9 mouse cellular contexts compared by ENCODE assay signal in the genomic region with DNA sequence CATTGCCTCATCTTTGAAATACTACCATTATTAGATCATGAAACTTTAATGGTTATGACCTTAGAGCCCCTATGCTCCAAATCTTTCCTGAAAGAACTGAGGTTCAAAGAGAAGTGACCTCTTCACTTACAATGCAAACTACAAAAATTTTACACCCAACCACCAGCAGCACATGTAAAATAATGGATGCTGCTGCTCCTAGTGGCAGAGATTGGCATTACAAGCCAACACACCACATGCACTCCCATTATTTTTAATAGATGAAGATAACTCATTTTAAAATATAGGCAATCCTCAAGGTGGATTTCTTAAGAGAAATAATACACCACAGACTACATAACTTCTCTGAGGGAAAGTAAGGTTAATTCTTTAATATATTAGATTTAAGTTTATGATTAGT. TPM values are rescaled to one million over a fixed set of nuclear protein-coding genes. Genes with fewer than 3 reads are reported as not detected.
DNase-seq lines count a peak whose midpoint lies in the region; ATAC-seq lines count a peak whose summit lies in the region.
"Had no signal": no experiment of that assay in that cellular context is flagged by ENCODE, and none has a peak within 500 bp of the region (broad histone marks: within the 10 kb centered on the region; RNA-seq: fewer than 3 reads in every experiment).

No protein-coding gene starts in this region.

- no peak for ATAC-seq in heart, embryonic 12.5 days (ENCODE audit: insufficient number of reproducible peaks, low FRiP score)
- no peak for ATAC-seq in activated CD4-positive, CD25-positive, alpha-beta regulatory T cell, adult 4 months

- peak; percentile 38 for DNase-seq in heart, adult 8-10 months (ENCODE audit: low spot score)
- peak; percentile 45 for DNase-seq in urinary bladder, postnatal 14 days (ENCODE audit: low spot score)
- DNase-seq in urinary bladder, adult 2 months (ENCODE audit: low spot score), result no peak
- peak; percentile 37 for DNase-seq in cerebellum, adult 9-11 months
- DNase-seq in kidney, postnatal 10 days, result peak; percentile 73
- DNase-seq in lung, postnatal 25 days (ENCODE audit: low spot score), result peak; percentile 43

- 0 out of 2 replicates have a peak, but pooled peaks cover under 1% of the 10 kb centered on the region for H3K27me3 ChIP-seq in heart, embryonic 12.5 days (replicated peaks)
- H3K27me3 ChIP-seq: hindbrain, embryonic 15.5 days had no signal

- H3K36me3 ChIP-seq in heart, embryonic 12.5 days, result no peaks in the 10 kb centered on the region
- H3K36me3 ChIP-seq: hindbrain, embryonic 15.5 days had no signal

- H3K9me3 ChIP-seq in heart, embryonic 12.5 days (replicated peaks), result no peaks in the 10 kb centered on the region
- H3K9me3 ChIP-seq: hindbrain, embryonic 15.5 days had no signal

- H3K4me2 ChIP-seq in heart, embryonic 12.5 days, result no peak overlapping the region
- H3K4me2 ChIP-seq: hindbrain, embryonic 15.5 days had no signal

- H3K9ac ChIP-seq in heart, embryonic 12.5 days, result no peak overlapping the region
- H3K9ac ChIP-seq: hindbrain, embryonic 15.5 days had no signal

- H3K4me1 ChIP-seq in heart, embryonic 12.5 days (replicated peaks), result no peaks in the 10 kb centered on the region
- H3K4me1 ChIP-seq: hindbrain, embryonic 15.5 days had no signal

- no peak overlapping the region for H3K4me3 ChIP-seq in heart, embryonic 12.5 days
- H3K4me3 ChIP-seq: hindbrain, embryonic 15.5 days had no signal

- no peak overlapping the region for H3K27ac ChIP-seq in heart, embryonic 12.5 days (ENCODE audit: poor library complexity, severe bottlenecking)
- H3K27ac ChIP-seq: hindbrain, embryonic 15.5 days had no signal

RNA-seq across cellular contexts. Expression of gene Cpped1, which starts 31.2 kb away (rescaled TPM):
- total RNA-seq in heart, adult 8-10 months (2022), result 10 to 100 TPM; 52.8 to 61.2 (median 58.2) TPM
- 30.6 and 36.3 TPM in 2 replicates for polyA plus RNA-seq in heart, embryonic 12.5 days (2016; fragmentation: Nextera tagmentation; extraction: Ambion mirVana)
- 14.0 and 22.6 TPM in 2 replicates for polyA plus RNA-seq in urinary bladder, adult 2 months (2012; rRNA removed)
- 10 to 100 TPM in 1 of 2 experiments, 1 to 10 TPM in 1; 9.6 to 10.7 TPM for polyA plus RNA-seq in activated CD4-positive, CD25-positive, alpha-beta regulatory T cell, adult 4 months (2017; shearing (Covaris generic))

RNA-seq across cellular contexts. Expression of gene Shisa9, which starts 43.4 kb away (rescaled TPM):
- under 1 TPM in 3 of 4 experiments, not detected in 1; 0.14 to 0.37 (median 0.19) TPM for total RNA-seq in heart, adult 8-10 months (2022)
- 0.27 and 0.59 TPM in 2 replicates for polyA plus RNA-seq in heart, embryonic 12.5 days (2016; fragmentation: Nextera tagmentation; extraction: Ambion mirVana)
- 2.7 and 3.9 TPM in 2 replicates for polyA plus RNA-seq in urinary bladder, adult 2 months (2012; rRNA removed)
- not detected for polyA plus RNA-seq in activated CD4-positive, CD25-positive, alpha-beta regulatory T cell, adult 4 months (2017; shearing (Covaris generic))
